ENCODE assay signal across 9 mouse cellular contexts in genomic region chr7:133632476-133632875, GRCm38 (mm10). TPM values are rescaled to one million over a fixed set of nuclear protein-coding genes. Genes with fewer than 3 reads are reported as not detected.
DNase-seq lines count a peak whose midpoint lies in the region; ATAC-seq and TF ChIP-seq lines count a peak whose summit lies in the region.
"Had no signal": no experiment of that assay in that cellular context is flagged by ENCODE, and none has a peak within 500 bp of the region (broad histone marks: within the 10 kb centered on the region; RNA-seq: fewer than 3 reads in every experiment).

No protein-coding gene starts in this region.

- H3K4me1 ChIP-seq in heart, postnatal 0 days (ENCODE audit: control insufficient read depth, insufficient read depth): no peaks in the 10 kb centered on the region
- no peaks in the 10 kb centered on the region for H3K4me1 ChIP-seq in heart, embryonic 12.5 days (replicated peaks)
- H3K4me1 ChIP-seq in embryonic facial prominence, embryonic 10.5 days: peaks cover 19% of the 10 kb centered on the region
- H3K4me1 ChIP-seq in midbrain, postnatal 0 days (ENCODE audit: insufficient read depth, low read length): no peaks in the 10 kb centered on the region

- H3K36me3 ChIP-seq in heart, postnatal 0 days (replicated peaks; ENCODE audit: control insufficient read depth, insufficient read depth, low read length): no peaks in the 10 kb centered on the region
- H3K36me3 ChIP-seq in heart, embryonic 12.5 days: no peaks in the 10 kb centered on the region
- no peaks in the 10 kb centered on the region for H3K36me3 ChIP-seq in embryonic facial prominence, embryonic 10.5 days (replicated peaks)
- H3K36me3 ChIP-seq in midbrain, postnatal 0 days (ENCODE audit: insufficient read depth, low read length): no peaks in the 10 kb centered on the region

- WGBS in heart, postnatal 0 days: 21% methylated on average over 2 of the region's 2 CpGs
- 28% methylated on average over 2 of the region's 2 CpGs for WGBS in heart, embryonic 12.5 days
- WGBS in embryonic facial prominence, embryonic 10.5 days: 27% methylated on average over 2 of the region's 2 CpGs
- 22% methylated on average over 2 of the region's 2 CpGs for WGBS in midbrain, postnatal 0 days

- no peak overlapping the region for H3K27ac ChIP-seq in heart, postnatal 0 days (ENCODE audit: low read depth)
- H3K27ac ChIP-seq in heart, embryonic 12.5 days (ENCODE audit: poor library complexity, severe bottlenecking): no peak overlapping the region
- H3K27ac ChIP-seq in embryonic facial prominence, embryonic 10.5 days (replicated peaks): no peak overlapping the region
- no peak overlapping the region for H3K27ac ChIP-seq in midbrain, postnatal 0 days (ENCODE audit: low read depth, low read length)

- ATAC-seq in heart, postnatal 0 days (ENCODE audit: insufficient read depth, low read depth): no peak
- ATAC-seq in heart, embryonic 12.5 days (ENCODE audit: insufficient number of reproducible peaks, low FRiP score): no peak
- no peak for ATAC-seq in midbrain, postnatal 0 days (ENCODE audit: low FRiP score)

- no peak overlapping the region for H3K4me2 ChIP-seq in heart, postnatal 0 days (ENCODE audit: low read depth, low read length)
- H3K4me2 ChIP-seq in heart, embryonic 12.5 days: no peak overlapping the region
- H3K4me2 ChIP-seq in midbrain, postnatal 0 days (ENCODE audit: low read depth, low read length, poor library complexity, severe bottlenecking): no peak overlapping the region

- H3K27me3 ChIP-seq in heart, postnatal 0 days (ENCODE audit: control insufficient read depth, insufficient read depth, low read length): no peaks in the 10 kb centered on the region
- H3K27me3 ChIP-seq in heart, embryonic 12.5 days (replicated peaks): no peaks in the 10 kb centered on the region; the same call in 1 of the 2 replicates
- H3K27me3 ChIP-seq in embryonic facial prominence, embryonic 10.5 days (replicated peaks; ENCODE audit: low read depth, poor library complexity, severe bottlenecking): no peaks in the 10 kb centered on the region
- H3K27me3 ChIP-seq in midbrain, postnatal 0 days (ENCODE audit: insufficient read depth, low read length): no peaks in the 10 kb centered on the region

- no peaks in the 10 kb centered on the region for H3K9me3 ChIP-seq in heart, postnatal 0 days (replicated peaks; ENCODE audit: control insufficient read depth, low read length)
- H3K9me3 ChIP-seq in heart, embryonic 12.5 days (replicated peaks): no peaks in the 10 kb centered on the region
- no peaks in the 10 kb centered on the region for H3K9me3 ChIP-seq in embryonic facial prominence, embryonic 10.5 days
- no peaks in the 10 kb centered on the region for H3K9me3 ChIP-seq in midbrain, postnatal 0 days (ENCODE audit: low read length)

- no peak overlapping the region for H3K9ac ChIP-seq in heart, postnatal 0 days (replicated peaks; ENCODE audit: low read depth, low read length)
- H3K9ac ChIP-seq in heart, embryonic 12.5 days: no peak overlapping the region
- H3K9ac ChIP-seq in midbrain, postnatal 0 days (replicated peaks; ENCODE audit: low read length, poor library complexity, severe bottlenecking): no peak overlapping the region

- no peak for TF ChIP-seq EP300 in heart, postnatal 0 days (IDR thresholded peaks at IDR 0.05; ENCODE audit: low read depth)

- DNase-seq in heart, postnatal 0 days (ENCODE audit: low spot score): peak; percentile 13
- DNase-seq in CD4-positive helper T cell, adult 2 months (ENCODE audit: low read depth, low spot score): peak; percentile 56
- peak; percentile 70 for DNase-seq in adrenal gland, postnatal 14 days
- DNase-seq in embryonic facial prominence, embryonic 10.5 days (ENCODE audit: low spot score): peak; percentile 66
- peak; percentile 74 to 79 for DNase-seq in layer of hippocampus, postnatal 10 days (ENCODE audit: low spot score in 2 of 2)
- DNase-seq in midbrain, postnatal 0 days (ENCODE audit: low spot score): peak; percentile 46
- peak; percentile 37 to 54 for DNase-seq in thymus, postnatal 36 days

- TF ChIP-seq CTCF in heart, postnatal 0 days (IDR thresholded peaks at IDR 0.05; ENCODE audit: low read depth): peak; percentile 60
- TF ChIP-seq CTCF in midbrain, postnatal 0 days (IDR thresholded peaks at IDR 0.05): peak; percentile 72

- H3K4me3 ChIP-seq in heart, postnatal 0 days (ENCODE audit: low read depth, low read length): no peak overlapping the region
- H3K4me3 ChIP-seq in heart, embryonic 12.5 days: no peak overlapping the region
- no peak overlapping the region for H3K4me3 ChIP-seq in embryonic facial prominence, embryonic 10.5 days
- H3K4me3 ChIP-seq in midbrain, postnatal 0 days (ENCODE audit: low read depth, low read length): no peak overlapping the region

RNA-seq across cellular contexts. Expression of gene Edrf1, which starts 4.9 kb away (rescaled TPM):
- total RNA-seq in heart, postnatal 0 days (2014; rRNA removed; ENCODE audit: low replicate concordance): 6.3 and 19.4 TPM in 2 replicates
- polyA plus RNA-seq in heart, postnatal 0 days (2015; fragmentation: Nextera tagmentation; extraction: Ambion mirVana): 7.3 and 8.4 TPM in 2 replicates
- 14.9 and 16.3 TPM in 2 replicates for polyA plus RNA-seq in heart, embryonic 12.5 days (2016; fragmentation: Nextera tagmentation; extraction: Ambion mirVana)
- total RNA-seq in adrenal gland, postnatal 14 days (2021): 16.0 TPM in 2 replicates
- polyA plus RNA-seq in embryonic facial prominence, embryonic 10.5 days (2016; fragmentation: Nextera tagmentation; extraction: Ambion mirVana): 27.0 and 29.7 TPM in 2 replicates
- 10 to 100 TPM; 29.9 to 35.9 TPM for total RNA-seq in layer of hippocampus, postnatal 10 days (2021)
- 25.6 and 33.2 TPM in 2 replicates for total RNA-seq in midbrain, postnatal 0 days (2014; rRNA removed)
- polyA plus RNA-seq in midbrain, postnatal 0 days (2015; fragmentation: Nextera tagmentation; extraction: Ambion mirVana): 9.3 and 10.5 TPM in 2 replicates

RNA-seq across cellular contexts. Expression of gene Tex36, which starts 30.5 kb away (rescaled TPM):
- total RNA-seq in heart, postnatal 0 days (2014; rRNA removed; ENCODE audit: low replicate concordance): not detected in 2 replicates
- not detected in 2 replicates for polyA plus RNA-seq in heart, postnatal 0 days (2015; fragmentation: Nextera tagmentation; extraction: Ambion mirVana)
- polyA plus RNA-seq in heart, embryonic 12.5 days (2016; fragmentation: Nextera tagmentation; extraction: Ambion mirVana): not detected in 2 replicates
- not detected in 2 replicates for total RNA-seq in adrenal gland, postnatal 14 days (2021)
- polyA plus RNA-seq in embryonic facial prominence, embryonic 10.5 days (2016; fragmentation: Nextera tagmentation; extraction: Ambion mirVana): not detected in 2 replicates
- under 1 TPM in 1 of 2 experiments, not detected in 1; 0.39 TPM for total RNA-seq in layer of hippocampus, postnatal 10 days (2021)
- not detected in 2 replicates for total RNA-seq in midbrain, postnatal 0 days (2014; rRNA removed)
- polyA plus RNA-seq in midbrain, postnatal 0 days (2015; fragmentation: Nextera tagmentation; extraction: Ambion mirVana): 0.29 and 0.38 TPM in 2 replicates
- total RNA-seq: layer of hippocampus, postnatal 36 days had no signal

RNA-seq across cellular contexts. Expression of gene Mmp21, which starts 47.4 kb away (rescaled TPM):
- not detected in 2 replicates for total RNA-seq in heart, postnatal 0 days (2014; rRNA removed; ENCODE audit: low replicate concordance)
- not detected in 2 replicates for polyA plus RNA-seq in heart, postnatal 0 days (2015; fragmentation: Nextera tagmentation; extraction: Ambion mirVana)
- 0.09 TPM in 1 of 2 replicates, not detected in the other for polyA plus RNA-seq in heart, embryonic 12.5 days (2016; fragmentation: Nextera tagmentation; extraction: Ambion mirVana)
- not detected in 2 replicates for total RNA-seq in adrenal gland, postnatal 14 days (2021)
- polyA plus RNA-seq in embryonic facial prominence, embryonic 10.5 days (2016; fragmentation: Nextera tagmentation; extraction: Ambion mirVana): 0.07 and 0.15 TPM in 2 replicates
- under 1 TPM in 1 of 2 experiments, not detected in 1; 0.14 TPM for total RNA-seq in layer of hippocampus, postnatal 10 days (2021)
- 0.09 TPM in 1 of 2 replicates, not detected in the other for total RNA-seq in midbrain, postnatal 0 days (2014; rRNA removed)
- polyA plus RNA-seq in midbrain, postnatal 0 days (2015; fragmentation: Nextera tagmentation; extraction: Ambion mirVana): not detected in 2 replicates

Comparison
In these comparisons a context has a peak if more than half of its experiments do, and no peak if none do; other contexts are left out.
1. DNase-seq: peak in every context shown above with its lines; median percentile 76 in layer of hippocampus, postnatal 10 days; 70 in adrenal gland, postnatal 14 days; 66 in embryonic facial prominence, embryonic 10.5 days; 56 in CD4-positive helper T cell, adult 2 months; 46 in midbrain, postnatal 0 days; 46 in thymus, postnatal 36 days; 13 in heart, postnatal 0 days.